Mouse (Mus musculus) ES-Bruce4 (cell line): ENCODE data around the gene Prss32.

Experiments used
- CTCF ChIP-seq: IDR thresholded peaks from one replicate; pipeline ENCODE4 v1.8.1; 2011; ENCODE audit warnings: low read depth, low read length
- POLR2A ChIP-seq: IDR thresholded peaks from one replicate; pipeline ENCODE4 v1.8.1; 2011; ENCODE audit warnings: low read length; ENCODE audit not compliant: insufficient read depth

DNA sequence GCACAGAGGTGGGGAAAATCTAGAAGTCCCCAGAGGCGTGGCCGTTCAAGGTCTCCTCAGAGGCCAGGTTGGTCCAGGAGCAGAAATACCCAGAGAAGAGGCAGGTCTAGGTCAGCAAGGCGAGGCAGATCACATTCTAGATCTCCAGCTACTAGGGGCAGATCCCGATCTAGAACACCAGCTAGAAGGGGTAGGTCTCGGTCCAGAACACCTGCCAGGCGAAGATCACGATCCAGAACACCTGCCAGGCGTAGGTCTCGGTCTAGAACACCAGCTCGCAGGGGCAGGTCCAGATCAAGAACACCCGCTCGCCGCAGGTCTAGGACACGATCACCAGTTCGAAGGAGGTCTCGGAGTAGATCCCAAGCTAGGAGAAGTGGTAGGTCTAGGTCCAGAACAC, 28.0 kb upstream of the Prss32 start:
- no peak for TF ChIP-seq CTCF
- no peak for TF ChIP-seq POLR2A
